Mouse (Mus musculus): ENCODE measurements around the gene Lamb2.

DNA sequence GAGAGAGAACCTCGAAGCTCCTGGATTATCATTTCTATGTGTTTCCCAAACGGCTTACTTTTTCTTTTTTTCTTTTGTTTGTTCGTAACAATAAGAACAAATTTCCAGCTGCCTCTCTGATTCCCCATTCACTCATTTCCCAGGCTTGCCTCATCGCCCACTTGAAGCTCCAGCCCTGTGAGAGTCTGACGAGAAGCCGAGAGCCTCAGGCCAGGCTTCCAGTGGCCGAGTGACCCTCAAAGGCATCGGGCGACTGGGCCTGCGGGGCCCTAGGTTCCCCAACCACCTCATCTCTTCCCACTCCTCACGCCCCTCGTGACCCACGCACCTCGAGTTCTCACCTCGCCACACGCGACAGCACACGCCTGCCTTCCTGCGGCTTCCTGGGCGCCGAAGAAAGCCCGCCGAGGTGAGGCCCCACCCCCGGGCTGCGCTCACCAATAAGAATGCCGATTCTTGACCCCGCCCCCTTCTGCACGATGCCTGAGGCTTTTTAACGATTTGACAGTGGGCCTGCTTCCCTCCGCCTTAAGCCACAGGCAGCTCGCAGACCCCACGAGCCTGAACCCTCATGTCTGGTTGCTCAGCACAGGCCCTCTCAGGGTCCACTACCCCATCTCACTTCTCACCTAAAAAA lies 48.0 kb upstream of the Lamb2 start:
- TF ChIP-seq MYC (IDR thresholded peaks at IDR 0.05; ENCODE audit: low read depth, low read length), result no peak
- TF ChIP-seq USF1 (IDR thresholded peaks at IDR 0.05; ENCODE audit: low read depth, low read length), result no peak
- no peak for TF ChIP-seq CTCF (IDR thresholded peaks at IDR 0.05 in 2 of 3, conservative IDR thresholded peaks at IDR 0.05 in 1 of 3; ENCODE audit: control insufficient read depth in 1 of 3, insufficient read depth in 1 of 3, low read depth in 2 of 3, low read length in 3 of 3, poor library complexity in 1 of 3, severe bottlenecking in 1 of 3)
- TF ChIP-seq SMC3 (IDR thresholded peaks at IDR 0.05; ENCODE audit: low read depth, low read length), result no peak
- no peak for TF ChIP-seq RAD21 (IDR thresholded peaks at IDR 0.05; ENCODE audit: low read depth, low read length)
- no peak for TF ChIP-seq POLR2AphosphoS2 (IDR thresholded peaks at IDR 0.05; ENCODE audit: low read length)
- TF ChIP-seq POLR2AphosphoS5 (IDR thresholded peaks at IDR 0.05; ENCODE audit: borderline replicate concordance, low read depth, low read length), result no peak
- TF ChIP-seq POLR2A (IDR thresholded peaks at IDR 0.05; ENCODE audit: control insufficient read depth in 1 of 2, insufficient read depth in 1 of 2, low read depth in 1 of 2, low read length in 2 of 2, poor library complexity in 1 of 2), result no peak
- TF ChIP-seq RCOR1 (IDR thresholded peaks at IDR 0.05; ENCODE audit: low read depth, low read length), result no peak
- no peak for TF ChIP-seq GATA1 (IDR thresholded peaks at IDR 0.05; ENCODE audit: low read depth, low read length)
- no peak for TF ChIP-seq USF2 (IDR thresholded peaks at IDR 0.05; ENCODE audit: borderline replicate concordance in 1 of 2, insufficient read depth in 1 of 2, low read depth in 1 of 2, low read length in 2 of 2)
- no peak for TF ChIP-seq ELF1 (IDR thresholded peaks at IDR 0.05; ENCODE audit: low read depth, low read length)
- TF ChIP-seq EP300 (IDR thresholded peaks at IDR 0.05; ENCODE audit: low read depth in 1 of 2, low read length in 2 of 2), result no peak
- TF ChIP-seq JUND (IDR thresholded peaks at IDR 0.05; ENCODE audit: low read depth, low read length), result no peak

Measured in MEL (cell line).